Mouse (Mus musculus) T-cell, adult 2 months (primary cell): ENCODE data around the gene Duoxa2.
"Not testable (repeated sequence)": the region's sequence is repeated elsewhere in the genome, so short reads cannot be mapped to it uniquely, and the experiment has no call there.

Experiments used
- DNase-seq: peaks from one replicate; pipeline ENCODE4 v3.0.0; 2022; ENCODE audit warnings: low spot score

Gene Duoxa2

DNA sequence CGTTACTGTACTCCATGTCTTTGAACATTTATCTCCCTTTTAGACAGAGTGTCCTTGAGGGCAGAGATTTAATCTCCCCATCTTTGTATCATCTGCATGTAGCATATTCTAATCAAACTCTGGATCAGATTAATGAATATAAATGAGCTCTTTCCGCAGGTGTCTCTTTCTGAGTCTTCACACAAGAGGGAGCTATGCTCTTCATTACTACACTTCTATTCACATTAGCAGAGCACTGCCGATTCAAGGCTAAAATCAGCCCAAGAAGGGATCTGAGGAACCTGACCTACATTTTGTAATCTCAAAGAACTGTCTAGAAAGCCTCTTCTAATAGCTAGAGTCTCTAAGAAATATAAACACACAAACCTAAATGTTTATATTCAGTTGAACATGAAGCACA, 10.9 kb downstream of the Duoxa2 start:
- DNase-seq = no peak

DNA sequence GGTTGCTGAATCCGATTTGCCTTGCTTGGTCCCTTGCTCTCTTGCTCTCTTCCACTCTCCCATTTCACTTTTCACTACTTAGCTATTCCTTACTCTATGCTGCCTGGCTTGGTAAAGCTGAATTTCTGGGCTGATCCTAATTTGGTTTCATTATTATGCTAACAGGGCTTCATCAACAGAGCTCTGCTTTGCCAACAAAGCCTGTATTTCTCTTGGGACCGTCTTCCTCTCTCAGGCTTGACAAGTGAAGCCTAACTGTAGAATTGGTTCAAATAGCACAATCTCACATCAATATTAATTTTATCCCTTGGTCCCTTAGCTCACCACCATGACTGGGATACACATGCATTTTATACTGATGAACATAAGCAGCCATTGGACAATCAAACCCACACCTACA, 12.9 kb downstream of the Duoxa2 start:
- no peak for DNase-seq

DNA sequence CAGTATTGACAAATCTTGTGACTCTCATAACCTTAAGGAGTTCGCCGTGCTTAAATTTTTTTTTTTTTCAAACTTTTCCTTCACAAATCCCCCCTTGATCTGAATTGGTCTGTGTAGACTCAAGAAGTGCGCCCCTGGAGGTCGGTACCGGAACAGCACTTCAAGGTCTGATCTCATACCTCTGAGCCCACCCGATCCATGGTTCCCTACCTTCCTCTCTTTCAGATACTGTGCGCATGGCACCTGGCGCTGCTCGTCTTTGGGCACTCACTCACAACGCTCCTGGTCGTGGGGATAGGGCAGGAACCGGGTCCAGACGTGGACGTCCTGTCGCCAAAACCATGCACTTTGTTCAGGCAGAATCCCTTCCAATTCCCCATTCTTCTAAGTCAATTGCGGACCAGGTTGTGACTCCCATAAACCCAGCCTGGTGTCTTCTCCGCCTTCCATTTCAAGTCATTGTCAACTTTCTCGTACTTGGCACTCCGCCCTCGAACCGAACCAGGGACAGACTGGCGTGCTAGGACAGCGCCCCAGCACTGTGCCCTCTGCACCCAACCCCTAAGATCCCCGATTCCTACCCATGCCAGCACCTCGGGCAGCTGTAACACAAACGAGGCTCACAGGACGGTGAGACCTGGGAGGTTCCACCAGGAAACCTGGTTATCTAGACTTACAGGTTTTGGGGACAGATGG, 14.2 kb downstream of the Duoxa2 start:
- DNase-seq = peak; percentile 48

DNA sequence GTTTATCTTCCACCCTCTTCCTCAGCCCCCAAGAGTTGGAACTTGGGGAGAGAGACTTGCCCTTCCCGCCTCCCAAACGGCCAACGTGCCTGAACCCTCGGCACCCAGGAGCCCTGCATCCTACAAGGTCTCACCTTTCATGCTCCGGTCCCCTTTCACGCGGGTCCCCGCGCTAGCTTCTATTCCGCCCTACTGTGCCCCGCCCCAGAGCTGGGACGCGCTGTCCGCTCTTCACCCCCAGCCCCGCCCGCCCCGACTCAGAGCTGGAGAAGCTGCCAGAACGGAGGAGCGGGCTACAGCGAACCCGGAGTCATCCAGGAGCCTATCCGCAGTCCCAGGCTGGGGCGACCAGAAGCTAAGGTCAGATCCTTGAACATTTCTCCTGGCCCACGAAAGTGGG, 14.8 kb downstream of the Duoxa2 start, which contains the start of gene Duoxa1:
Gene Duoxa1 (minus strand): TSS at position 195 of the 400 bp plus-strand sequence.
- no peak for DNase-seq

DNA sequence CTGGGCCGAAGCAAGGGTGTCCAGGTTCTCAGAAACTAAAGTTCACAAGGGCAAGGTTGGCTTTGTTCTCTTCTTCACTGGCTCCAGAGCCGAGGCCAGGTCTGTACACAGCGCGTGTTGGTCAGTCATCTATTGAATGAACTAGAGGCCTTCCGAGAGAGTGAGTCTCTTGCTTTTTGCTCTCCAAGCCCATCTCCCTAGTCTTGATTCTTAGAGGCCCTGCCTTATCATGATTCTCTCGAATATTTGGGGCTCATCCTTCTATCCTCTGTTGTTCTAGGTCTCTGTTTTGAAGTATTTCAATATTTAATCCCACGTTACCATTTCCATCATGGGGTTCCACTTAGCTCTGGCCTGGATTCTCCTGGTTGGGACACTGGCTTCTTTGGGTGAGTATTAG, 16.7 kb downstream of the Duoxa2 start, which contains the start of gene Duox1:
Gene Duox1 (plus strand): TSS at position 301 of the 400 bp plus-strand sequence.
- no peak for DNase-seq

DNA sequence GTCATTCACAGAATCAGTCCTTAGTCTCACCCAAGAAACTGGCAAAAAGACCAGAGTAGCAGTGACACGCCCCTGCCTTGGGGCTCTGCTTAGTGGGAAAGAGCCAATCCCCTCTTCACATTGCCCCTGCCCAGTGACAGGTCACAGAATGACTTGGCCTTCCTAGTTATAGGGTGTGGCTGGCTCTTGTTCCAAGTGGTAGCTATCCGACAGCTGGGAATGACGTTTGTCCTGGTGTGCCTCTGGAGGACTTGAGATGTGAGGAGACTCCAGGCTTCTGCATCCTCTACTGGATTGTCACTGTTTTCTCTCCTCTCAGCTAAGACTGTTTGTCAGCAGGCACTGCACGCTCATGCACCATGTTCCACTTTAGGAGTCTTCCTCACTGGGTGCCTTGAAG, 18.7 kb downstream of the Duoxa2 start:
- no peak for DNase-seq

DNA sequence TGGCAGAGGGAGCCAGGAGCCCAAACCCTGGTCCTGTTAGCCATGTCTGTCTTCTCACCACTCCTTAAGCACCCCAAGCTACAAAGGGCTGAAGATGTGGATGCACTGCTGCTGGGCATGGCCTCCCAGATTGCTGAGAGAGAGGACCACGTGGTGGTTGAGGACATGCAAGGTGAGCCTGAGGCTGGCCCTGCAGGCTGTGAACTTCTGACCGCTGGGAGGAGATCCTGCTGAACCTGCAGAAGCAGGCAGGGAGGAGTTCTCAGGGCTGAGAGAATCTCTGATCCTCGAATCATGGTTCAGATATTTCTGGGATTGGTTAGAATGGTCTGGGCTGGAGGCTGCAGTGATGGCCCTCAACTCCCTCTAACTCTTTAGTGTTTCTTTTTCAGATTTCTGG, 25.3 kb downstream of the Duoxa2 start:
- no peak for DNase-seq

DNA sequence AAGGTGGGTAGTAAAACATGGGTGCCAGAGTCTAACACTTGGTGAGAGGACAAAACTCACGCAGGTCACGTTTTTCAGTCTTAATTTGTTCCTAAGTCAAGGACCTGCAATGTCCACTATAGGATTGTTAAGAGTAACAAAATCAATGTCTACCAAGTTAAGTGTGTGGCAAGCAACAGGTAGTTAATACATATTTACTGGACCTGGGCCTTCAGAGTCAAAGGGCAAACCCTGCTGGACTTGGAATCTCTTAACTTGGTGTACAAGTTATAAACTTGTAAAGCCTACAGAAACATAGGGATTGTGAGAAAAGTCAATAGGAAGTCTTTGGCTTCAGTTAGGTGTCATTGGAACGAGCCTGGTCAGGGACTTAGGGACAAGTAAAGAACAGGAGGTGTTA, 25.9 kb downstream of the Duoxa2 start:
- DNase-seq = no peak

DNA sequence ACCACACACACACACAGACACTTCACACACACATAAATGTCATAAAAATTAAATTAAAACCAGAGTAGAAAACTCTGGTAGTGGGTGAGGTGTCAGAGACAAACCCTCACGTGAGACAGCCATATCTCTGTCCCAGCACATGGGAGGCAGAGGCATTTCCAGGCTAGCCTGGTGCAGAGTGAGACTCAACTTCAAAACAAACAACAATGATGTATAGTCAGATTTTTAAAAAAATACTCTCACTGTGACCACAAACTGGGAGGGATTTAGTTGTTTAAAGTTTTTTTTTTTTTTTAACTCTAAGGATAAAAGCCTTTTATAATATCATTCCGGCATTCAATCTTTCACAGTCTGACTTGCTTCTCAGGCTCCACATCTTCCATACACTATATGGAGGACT, 26.7 kb downstream of the Duoxa2 start:
- no peak for DNase-seq

DNA sequence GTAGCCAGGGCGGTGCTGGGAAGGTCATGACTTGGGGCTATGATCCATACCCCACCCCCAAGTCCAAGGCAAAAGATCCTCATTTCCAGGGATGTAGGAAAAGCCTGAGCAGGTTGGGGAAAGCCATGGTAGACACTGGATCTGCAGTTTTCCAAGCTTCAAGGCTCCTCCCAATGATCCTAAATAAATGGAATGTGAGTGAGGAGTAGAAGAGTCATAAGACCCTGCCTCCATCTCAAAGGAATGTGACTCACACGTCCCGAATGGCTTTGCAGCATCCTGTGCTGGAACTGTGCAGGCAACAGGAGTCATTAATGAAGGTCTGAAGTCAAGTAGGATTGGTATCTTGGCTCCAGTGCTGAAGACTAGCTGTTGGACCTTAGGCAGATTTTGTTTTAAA, 29.3 kb downstream of the Duoxa2 start:
- no peak for DNase-seq

DNA sequence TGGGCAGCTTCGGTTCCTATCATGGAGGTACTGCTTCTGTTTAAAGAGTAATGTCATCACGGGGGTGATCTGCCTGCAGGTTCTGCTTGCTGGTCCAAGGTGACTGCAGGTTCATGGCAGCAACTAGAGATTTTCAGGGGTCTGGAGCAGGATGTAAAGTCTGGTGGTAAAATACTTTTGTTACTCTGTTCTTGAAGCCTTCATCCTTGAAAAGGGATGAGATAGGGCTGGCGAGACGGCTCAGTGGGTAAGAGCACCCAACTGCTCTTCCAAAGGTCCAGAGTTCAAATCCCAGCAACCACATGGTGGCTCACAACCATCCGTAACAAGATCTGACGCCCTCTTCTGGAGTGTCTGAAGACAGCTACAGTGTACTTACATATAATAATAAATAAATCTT, 31.6 kb downstream of the Duoxa2 start:
- DNase-seq = not testable (repeated sequence)

DNA sequence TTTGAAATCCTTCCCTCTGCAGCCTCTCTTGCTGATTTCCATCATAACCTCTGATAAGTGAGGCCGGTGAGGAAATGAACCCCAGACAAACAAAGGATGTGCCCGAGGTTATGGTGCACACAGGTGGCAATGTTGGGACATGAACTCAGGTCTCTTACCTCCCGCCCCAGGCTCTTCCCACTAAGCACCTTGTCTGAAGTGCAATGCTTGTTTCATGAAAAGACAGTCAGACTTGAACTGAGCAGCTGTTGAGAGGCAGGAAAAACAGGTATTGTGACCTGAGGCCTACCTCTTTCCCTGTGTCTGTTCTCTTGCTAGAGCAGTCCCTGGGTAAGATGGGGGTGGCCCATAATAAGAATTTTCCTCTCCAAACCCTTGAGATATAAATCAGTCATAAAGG, 33.5 kb downstream of the Duoxa2 start:
- DNase-seq = no peak

DNA sequence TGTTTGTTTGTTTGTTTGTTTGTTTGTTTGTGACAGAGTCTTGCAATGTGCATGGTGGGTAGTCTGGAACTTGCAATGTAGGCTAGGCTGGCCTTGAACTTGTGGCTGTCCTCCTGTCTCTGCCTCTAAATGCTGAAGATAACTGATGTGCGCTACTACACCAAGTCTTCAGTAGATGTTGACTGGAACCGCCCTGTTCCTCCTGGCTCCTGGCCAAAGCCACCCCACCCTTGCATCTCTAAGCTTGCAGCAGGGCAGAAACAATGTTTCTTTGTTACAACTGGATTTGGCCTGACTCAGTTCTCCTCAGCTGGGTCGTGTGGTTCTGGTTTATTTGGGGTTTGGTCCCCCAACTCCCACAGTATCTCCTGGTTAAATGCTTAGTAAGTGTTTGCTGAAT, 35.5 kb downstream of the Duoxa2 start:
- no peak for DNase-seq

DNA sequence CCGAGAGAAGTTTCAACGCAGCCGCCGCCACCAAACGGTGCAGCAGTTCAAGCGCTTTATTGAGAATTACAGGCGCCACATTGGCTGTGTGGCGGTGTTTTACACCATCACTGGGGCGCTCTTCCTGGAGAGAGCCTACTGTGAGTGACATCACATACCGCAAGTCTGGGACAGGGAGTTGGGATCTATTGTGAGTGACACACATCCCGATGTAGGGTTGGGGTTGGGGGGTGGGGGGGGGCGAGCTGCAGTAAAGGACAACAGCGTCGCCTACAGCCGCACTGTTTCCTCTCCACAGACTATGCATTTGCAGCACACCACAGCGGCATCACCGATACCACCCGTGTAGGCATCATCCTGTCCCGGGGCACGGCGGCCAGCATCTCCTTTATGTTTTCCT, 38.6 kb downstream of the Duoxa2 start:
- no peak for DNase-seq

DNA sequence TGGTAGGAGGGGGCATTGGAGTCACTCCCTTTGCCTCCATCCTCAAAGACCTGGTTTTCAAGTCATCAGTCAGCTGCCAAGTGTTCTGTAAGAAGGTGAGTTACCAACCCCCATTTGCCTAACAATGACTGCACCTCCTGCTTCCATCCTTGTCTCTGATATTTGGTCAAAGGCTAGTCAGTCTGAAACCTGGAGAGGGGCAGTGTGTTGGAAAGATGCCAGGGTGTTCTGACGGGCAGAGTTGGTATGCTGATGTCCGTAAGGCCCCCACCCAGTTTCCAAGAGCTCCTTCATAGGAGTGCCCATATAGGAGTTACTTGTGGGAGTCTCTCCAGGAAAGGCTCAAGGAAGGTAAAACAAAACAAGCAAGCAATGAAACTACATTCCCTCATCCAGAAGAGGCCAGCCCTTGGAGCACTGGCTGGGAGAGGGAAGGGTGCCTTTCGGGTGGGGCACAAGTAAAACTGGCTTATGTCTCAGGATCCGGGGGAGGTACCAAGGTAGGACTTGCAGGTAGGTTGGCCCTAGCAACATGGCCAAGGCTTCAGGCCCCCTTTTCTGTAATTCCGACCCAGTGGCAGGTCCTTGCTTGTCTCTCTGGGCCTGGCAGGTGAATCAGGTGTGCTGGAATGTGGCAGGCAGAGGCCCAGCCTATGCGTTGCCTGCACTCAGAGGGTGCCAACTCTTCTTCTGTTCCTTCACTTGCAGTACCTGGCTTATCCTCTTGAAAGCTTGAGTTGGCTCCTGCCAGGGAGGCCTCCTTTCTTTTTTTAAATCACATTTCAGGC, 46.6 kb downstream of the Duoxa2 start:
- no peak for DNase-seq

DNA sequence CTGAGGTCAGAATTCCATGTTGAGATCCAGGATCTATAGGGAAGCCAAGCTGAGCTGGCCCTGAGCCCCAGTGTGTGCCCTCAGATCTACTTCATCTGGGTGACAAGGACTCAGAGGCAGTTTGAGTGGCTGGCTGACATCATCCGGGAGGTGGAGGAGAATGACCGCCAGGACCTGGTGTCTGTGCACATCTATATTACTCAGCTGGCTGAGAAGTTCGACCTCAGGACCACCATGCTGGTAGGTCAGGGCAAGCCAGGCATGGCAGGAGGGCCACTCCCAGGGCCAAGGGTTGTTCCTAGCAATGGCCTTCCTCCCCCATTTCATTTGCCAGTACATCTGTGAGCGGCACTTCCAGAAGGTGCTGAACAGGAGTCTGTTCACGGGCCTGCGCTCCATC, 47.5 kb downstream of the Duoxa2 start:
- DNase-seq = not testable (repeated sequence)

DNA sequence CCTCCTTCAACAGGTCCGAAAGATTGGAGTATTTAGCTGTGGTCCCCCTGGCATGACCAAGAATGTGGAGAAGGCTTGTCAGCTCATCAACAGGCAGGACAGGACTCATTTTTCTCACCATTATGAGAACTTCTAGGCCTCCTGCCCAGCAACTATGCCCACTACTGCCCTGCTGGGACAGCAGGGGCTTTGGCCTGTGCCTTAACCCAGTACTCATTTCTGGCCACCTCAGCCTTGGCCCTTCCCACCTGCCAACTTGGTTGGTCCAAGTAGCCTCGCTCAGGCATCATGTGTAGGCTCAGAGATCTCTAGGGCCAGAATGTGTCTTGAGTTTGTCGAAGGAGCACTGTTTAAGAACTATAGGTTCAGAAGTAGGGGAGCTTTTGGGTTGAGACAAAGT, 48.6 kb downstream of the Duoxa2 start:
- DNase-seq = no peak

DNA sequence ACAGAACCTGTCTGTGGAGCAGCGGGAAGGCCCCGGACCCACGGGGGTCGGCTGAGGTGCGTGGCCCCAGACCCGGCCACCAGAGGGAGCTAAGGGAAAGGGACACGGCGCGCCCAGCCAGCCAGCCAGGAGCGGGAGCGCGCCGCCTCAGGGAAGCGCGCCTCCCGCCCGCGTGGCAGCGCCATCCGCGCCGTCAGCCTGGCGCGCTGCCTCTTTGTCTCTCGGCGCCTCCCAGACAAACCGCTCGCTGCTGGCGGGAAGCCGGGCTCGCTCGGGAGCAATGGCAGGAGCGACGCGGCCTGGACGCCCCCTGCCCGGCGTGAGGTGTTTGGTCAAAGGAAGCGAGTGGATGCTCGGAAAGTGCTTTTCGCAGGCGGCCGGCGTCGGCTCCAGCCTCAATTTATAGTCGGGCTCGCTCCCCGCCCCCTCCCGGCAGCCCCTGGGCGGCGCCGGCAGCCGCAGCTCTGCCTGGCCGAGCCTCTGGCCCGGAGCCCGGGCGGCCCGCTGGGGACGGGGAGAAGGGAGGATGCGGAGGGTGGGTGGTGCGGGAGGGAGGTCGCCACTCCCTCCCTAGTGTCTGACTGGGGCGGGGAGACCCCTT, 49.9 kb downstream of the Duoxa2 start:
- peak; percentile 79 for DNase-seq

DNA sequence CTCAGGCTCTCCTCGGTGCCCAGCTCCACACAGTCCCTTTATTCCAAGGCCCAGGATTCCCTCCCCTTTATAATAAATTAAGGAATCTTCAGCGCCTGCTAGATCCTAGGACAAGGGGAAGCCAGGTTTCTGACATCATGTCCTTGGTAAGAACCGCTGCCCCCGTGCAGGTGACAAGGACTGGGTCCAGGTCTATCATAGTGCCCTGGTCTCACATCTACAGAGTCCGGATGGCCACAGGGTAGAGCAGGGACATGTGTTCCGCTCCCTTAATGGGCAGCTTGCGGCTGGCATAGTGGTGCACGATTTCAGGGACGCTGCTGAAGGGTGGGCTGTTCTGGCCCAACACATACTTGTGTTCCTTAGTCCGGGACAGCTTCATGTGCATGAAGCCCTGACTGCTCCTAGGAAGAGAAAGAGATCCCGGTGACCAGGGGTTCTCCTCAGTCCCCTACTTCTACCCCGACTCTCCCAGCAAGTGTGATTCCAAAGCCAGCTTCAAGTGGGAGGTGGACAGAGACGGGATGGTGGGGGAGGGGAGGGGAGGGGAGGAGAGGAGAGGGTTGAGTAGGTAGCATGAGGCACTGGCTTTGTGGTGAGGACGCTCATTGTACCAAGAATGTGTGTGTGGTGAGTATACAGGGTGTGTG, 50.6 kb downstream of the Duoxa2 start:
- DNase-seq = no peak

DNA sequence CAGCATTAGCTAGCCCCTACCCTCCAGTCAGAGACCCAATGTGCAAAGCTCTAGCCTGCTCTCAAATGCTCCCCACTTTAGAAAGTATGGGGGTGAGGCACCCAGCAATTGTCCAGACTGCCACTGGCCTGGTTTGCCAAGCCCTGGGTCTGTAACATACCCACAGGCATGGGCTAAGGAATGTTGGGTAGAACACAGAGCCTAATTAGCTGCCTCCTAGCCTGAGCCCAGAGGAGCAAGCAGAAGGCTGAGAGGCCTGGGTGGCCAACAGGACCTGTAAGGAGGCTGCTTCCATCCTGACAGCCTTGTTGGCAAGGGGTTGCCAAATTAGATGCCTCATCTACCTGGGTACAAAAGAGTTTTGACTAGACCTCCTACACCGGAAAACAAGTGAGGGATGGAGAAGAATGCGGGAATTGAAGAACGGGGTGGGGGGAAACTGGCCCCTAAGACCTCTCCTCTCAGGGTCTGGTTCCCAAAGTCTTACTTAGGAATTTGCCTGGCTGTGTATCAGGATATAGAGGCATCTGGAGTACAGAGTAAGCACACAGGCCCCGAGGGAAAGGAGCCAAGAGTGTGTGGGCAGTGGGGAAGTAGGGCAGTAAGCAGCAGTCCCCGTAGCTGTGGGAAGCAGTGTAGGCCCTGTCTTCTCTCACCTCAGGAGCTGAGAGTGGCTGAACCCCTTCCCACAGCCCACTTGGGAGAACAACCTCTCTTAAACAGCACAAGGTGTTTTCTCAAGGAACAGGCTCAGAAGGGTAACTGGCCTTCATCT, 52.6 kb downstream of the Duoxa2 start:
- DNase-seq = no peak

DNA sequence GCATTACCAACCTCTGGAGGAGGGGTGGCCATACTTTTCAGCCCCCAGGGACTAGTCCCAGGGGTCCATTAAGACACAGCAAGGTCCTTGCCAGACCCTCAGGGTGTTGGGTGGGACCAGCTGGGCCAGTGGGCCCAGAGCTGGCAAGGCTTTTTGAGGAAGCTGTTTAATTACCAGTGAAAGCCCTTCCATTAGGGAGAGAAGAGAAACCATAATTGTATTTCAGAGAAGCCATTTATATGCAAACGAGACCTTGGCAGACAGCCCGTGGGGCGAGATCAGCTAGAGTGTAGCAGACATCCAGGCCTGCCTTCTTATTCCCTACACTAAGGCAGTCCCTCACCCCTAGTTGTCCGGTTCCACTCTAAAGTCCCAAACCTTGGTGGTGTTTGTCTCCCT, 53.2 kb downstream of the Duoxa2 start:
- DNase-seq = no peak
